Mouse (Mus musculus) MEL (cell line): ENCODE measurements at regions not wholly inside any gene's neighbourhood (a gene's known extent, or its start where the extent isn't known, plus 50 kb on each side); places are given as distances from the start of the nearest gene placed in this dataset.

Experiments used
- DNase-seq: peaks from one replicate; pipeline ENCODE4 v3.0.0; 2011; ENCODE audit warnings: low read depth, low spot score
- H3K27ac ChIP-seq: 2 replicates; pipeline ENCODE4 v1.5.1; 2012; ENCODE audit warnings: low read depth, mild to moderate bottlenecking, control low read depth, low read length, moderate library complexity; ENCODE audit not compliant: control insufficient read depth
- H3K27me3 ChIP-seq, 2 experiments: fragments of 150-350 bp in 1 of 2; sonication (generic) in 1 of 2; 2 replicates each; pipeline ENCODE4 v1.6.1; 2012; ENCODE audit warnings: low read length in 2 of 2, mild to moderate bottlenecking in 2 of 2, improper control_type of control experiment in 1 of 2, moderate library complexity in 1 of 2; ENCODE audit not compliant: insufficient read depth in 2 of 2, control insufficient read depth in 1 of 2
- H3K36me3 ChIP-seq, 2 experiments: 2 replicates each; pipeline ENCODE4 v1.6.1; 2012 to 2014; ENCODE audit warnings: low read length in 2 of 2, improper control_type of control experiment in 1 of 2, inconsistent platforms in 1 of 2, mild to moderate bottlenecking in 1 of 2; ENCODE audit not compliant: insufficient read depth in 2 of 2, control insufficient read depth in 1 of 2
- H3K4me1 ChIP-seq, 2 experiments: fragments of 150-350 bp in 1 of 2; sonication (generic) in 1 of 2; 2 replicates each; pipeline ENCODE4 v1.6.1; 2012; ENCODE audit warnings: low read length in 2 of 2, improper control_type of control experiment in 1 of 2, mild to moderate bottlenecking in 1 of 2; ENCODE audit not compliant: insufficient read depth in 2 of 2, control insufficient read depth in 1 of 2
- H3K4me3 ChIP-seq, 2 experiments: fragments of 150-350 bp in 1 of 2; sonication (generic) in 1 of 2; 2 replicates each; pipeline ENCODE4 v1.5.1; 2012; ENCODE audit warnings: low read depth in 2 of 2, low read length in 2 of 2, mild to moderate bottlenecking in 2 of 2, moderate library complexity in 2 of 2, control low read depth in 1 of 2, improper control_type of control experiment in 1 of 2; ENCODE audit not compliant: control insufficient read depth in 1 of 2, insufficient read depth in 1 of 2
- H3K79me2 ChIP-seq: 2 replicates; pipeline ENCODE4 v1.6.1; 2012; ENCODE audit warnings: mild to moderate bottlenecking, low read length, moderate library complexity; ENCODE audit not compliant: control insufficient read depth, poor library complexity, insufficient read depth
- H3K9ac ChIP-seq: 2 replicates; pipeline ENCODE4 v1.6.1; 2012; ENCODE audit warnings: low read depth, mild to moderate bottlenecking, control low read depth, low read length, moderate library complexity; ENCODE audit not compliant: control insufficient read depth, poor library complexity, severe bottlenecking
- H3K9me3 ChIP-seq: fragments of 150-350 bp; sonication (generic); replicated peaks from 2 replicates; pipeline ENCODE4 v1.6.1; 2012; ENCODE audit warnings: mild to moderate bottlenecking, low read length, improper control_type of control experiment, moderate library complexity; ENCODE audit not compliant: insufficient read depth
- BHLHE40 ChIP-seq: IDR thresholded peaks from 2 replicates; pipeline ENCODE4 v1.6.1; 2012; ENCODE audit warnings: low read depth, mild to moderate bottlenecking, inconsistent platforms, low read length, improper control_type of control experiment, borderline replicate concordance
- CTCF ChIP-seq, 3 experiments: IDR thresholded peaks in 2 of 3; conservative IDR thresholded peaks in 1 of 3; 2 replicates each; pipeline ENCODE4 v1.5.1; 2011 to 2012; ENCODE audit warnings: low read length in 3 of 3, low read depth in 2 of 3, mild to moderate bottlenecking in 2 of 3, improper control_type of control experiment in 1 of 3, inconsistent platforms in 1 of 3, mixed read lengths in 1 of 3, moderate library complexity in 1 of 3; ENCODE audit not compliant: control insufficient read depth in 1 of 3, insufficient read depth in 1 of 3, poor library complexity in 1 of 3, severe bottlenecking in 1 of 3
- E2F4 ChIP-seq: IDR thresholded peaks from 2 replicates; pipeline ENCODE4 v1.6.1; 2011; ENCODE audit warnings: low read depth, low read length, improper control_type of control experiment, borderline replicate concordance
- ETS1 ChIP-seq: IDR thresholded peaks from 2 replicates; pipeline ENCODE4 v1.6.1; 2012; ENCODE audit warnings: low read depth, mild to moderate bottlenecking, inconsistent platforms, low read length, improper control_type of control experiment, moderate library complexity
- GATA1 ChIP-seq: IDR thresholded peaks from 2 replicates; pipeline ENCODE4 v1.6.1; 2011; ENCODE audit warnings: low read depth, low read length, improper control_type of control experiment
- MAX ChIP-seq: IDR thresholded peaks from 2 replicates; pipeline ENCODE4 v1.6.1; 2011; ENCODE audit warnings: low read length, improper control_type of control experiment
- MAZ ChIP-seq: IDR thresholded peaks from 2 replicates; pipeline ENCODE4 v1.6.1; 2012; ENCODE audit warnings: low read depth, mild to moderate bottlenecking, inconsistent platforms, low read length, improper control_type of control experiment
- MEF2A ChIP-seq: IDR thresholded peaks from 2 replicates; pipeline ENCODE4 v1.6.1; 2014; ENCODE audit warnings: low read depth, mild to moderate bottlenecking, inconsistent platforms, low read length, improper control_type of control experiment; ENCODE audit not compliant: poor library complexity, insufficient replicate concordance, severe bottlenecking; ENCODE audit errors: extremely low read depth
- MXI1 ChIP-seq: IDR thresholded peaks from 2 replicates; pipeline ENCODE4 v1.6.1; 2011; ENCODE audit warnings: mild to moderate bottlenecking, low read depth, low read length, improper control_type of control experiment
- MYB ChIP-seq: IDR thresholded peaks from 2 replicates; pipeline ENCODE4 v1.6.1; 2011; ENCODE audit warnings: mild to moderate bottlenecking, low read depth, low read length, improper control_type of control experiment
- POLR2AphosphoS2 ChIP-seq: IDR thresholded peaks from 2 replicates; pipeline ENCODE4 v1.6.1; 2011; ENCODE audit warnings: low read length, improper control_type of control experiment
- POLR2AphosphoS5 ChIP-seq: IDR thresholded peaks from 2 replicates; pipeline ENCODE4 v1.6.1; 2012; ENCODE audit warnings: low read depth, borderline replicate concordance, mild to moderate bottlenecking, inconsistent platforms, low read length, moderate library complexity, mixed read lengths
- RAD21 ChIP-seq: IDR thresholded peaks from 2 replicates; pipeline ENCODE4 v1.6.1; 2011; ENCODE audit warnings: mild to moderate bottlenecking, low read depth, low read length, improper control_type of control experiment
- SIN3A ChIP-seq: IDR thresholded peaks from 2 replicates; pipeline ENCODE4 v1.6.1; 2012; ENCODE audit warnings: low read length, improper control_type of control experiment, inconsistent platforms
- SMC3 ChIP-seq: IDR thresholded peaks from 2 replicates; pipeline ENCODE4 v1.6.1; 2011; ENCODE audit warnings: low read depth, low read length, improper control_type of control experiment
- TAL1 ChIP-seq: IDR thresholded peaks from 2 replicates; pipeline ENCODE4 v1.6.1; 2012; ENCODE audit warnings: mild to moderate bottlenecking, inconsistent platforms, low read length, moderate library complexity, mixed read lengths
- TBP ChIP-seq: IDR thresholded peaks from 2 replicates; pipeline ENCODE4 v1.8.0; 2011; ENCODE audit warnings: low read depth, low read length, improper control_type of control experiment
- ZC3H11A ChIP-seq: IDR thresholded peaks from 2 replicates; pipeline ENCODE4 v1.6.1; 2012; ENCODE audit warnings: low read depth, mild to moderate bottlenecking, inconsistent platforms, low read length, improper control_type of control experiment
- ZMIZ1 ChIP-seq: IDR thresholded peaks from 2 replicates; pipeline ENCODE4 v1.6.1; 2012; ENCODE audit warnings: low read depth, mild to moderate bottlenecking, inconsistent platforms, low read length, improper control_type of control experiment, moderate library complexity

DNA sequence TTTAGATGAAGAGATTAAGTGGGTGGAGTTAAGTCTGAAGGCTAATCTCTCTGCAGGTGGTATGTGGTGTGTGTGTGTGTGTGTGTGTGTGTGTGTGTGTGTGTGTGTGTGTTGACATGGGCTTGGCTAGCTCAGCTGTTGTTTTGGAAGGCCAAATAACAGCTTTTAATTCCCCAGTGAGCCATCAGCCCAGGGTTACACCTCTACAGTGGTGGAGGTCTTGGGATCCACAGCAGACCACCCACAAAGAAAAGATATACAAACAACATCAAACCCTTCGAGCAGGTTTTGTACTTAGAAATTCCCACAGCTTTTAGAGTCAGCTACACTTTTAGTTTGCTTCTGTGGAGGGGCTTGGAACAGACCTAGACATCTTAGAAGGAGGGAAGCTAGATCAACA lies 89.2 kb downstream of the Cldn1 start (continued):
- no peak for TF ChIP-seq BHLHE40
- no peak for TF ChIP-seq MEF2A
- no peak for TF ChIP-seq MYB

DNA sequence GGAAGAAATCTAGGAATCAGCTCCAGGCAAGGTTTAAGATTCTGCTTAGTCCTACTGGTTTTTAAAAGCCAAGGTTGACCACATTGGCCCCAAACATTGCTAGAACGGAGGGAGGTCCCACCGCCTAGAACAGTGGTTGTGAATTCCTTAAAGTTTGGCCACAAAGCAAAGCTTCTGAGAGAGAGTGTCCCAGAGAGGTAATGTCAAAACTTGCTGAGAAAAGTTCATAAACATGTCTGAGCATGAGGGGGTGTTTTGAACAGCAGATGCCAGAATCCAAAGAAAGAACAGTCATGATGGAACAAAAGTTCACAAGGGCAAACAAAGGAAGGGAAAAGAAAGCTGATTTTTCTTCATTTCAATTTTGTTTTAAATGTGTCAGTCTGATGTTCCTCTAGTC lies 90.1 kb downstream of the Cldn1 start:
- H3K4me1 ChIP-seq, result no peaks in the 10 kb centered on the region
- no peaks in the 10 kb centered on the region for H3K79me2 ChIP-seq
- no peak for TF ChIP-seq CTCF (IDR thresholded peaks at IDR 0.05 in 2 of 3, conservative IDR thresholded peaks at IDR 0.05 in 1 of 3; ENCODE audit: control insufficient read depth in 1 of 3, insufficient read depth in 1 of 3, low read depth in 2 of 3, low read length in 3 of 3, poor library complexity in 1 of 3, severe bottlenecking in 1 of 3)
- TF ChIP-seq MXI1, result no peak
- TF ChIP-seq MAX, result no peak
- no peak for TF ChIP-seq BHLHE40
- no peak for TF ChIP-seq E2F4
- no peak for TF ChIP-seq MAZ
- no peak for TF ChIP-seq POLR2AphosphoS5
- TF ChIP-seq ETS1, result no peak
- TF ChIP-seq GATA1, result no peak
- no peak for TF ChIP-seq SMC3
- TF ChIP-seq RAD21, result no peak
- no peak for TF ChIP-seq SIN3A
- TF ChIP-seq TBP, result no peak
- no peak overlapping the region for H3K27ac ChIP-seq
- no peak overlapping the region for H3K4me3 ChIP-seq
- H3K9ac ChIP-seq, result no peak overlapping the region
- H3K27me3 ChIP-seq, result no peaks in the 10 kb centered on the region
- DNase-seq, result no peak
- no peaks in the 10 kb centered on the region for H3K36me3 ChIP-seq
- no peaks in the 10 kb centered on the region for H3K9me3 ChIP-seq

DNA sequence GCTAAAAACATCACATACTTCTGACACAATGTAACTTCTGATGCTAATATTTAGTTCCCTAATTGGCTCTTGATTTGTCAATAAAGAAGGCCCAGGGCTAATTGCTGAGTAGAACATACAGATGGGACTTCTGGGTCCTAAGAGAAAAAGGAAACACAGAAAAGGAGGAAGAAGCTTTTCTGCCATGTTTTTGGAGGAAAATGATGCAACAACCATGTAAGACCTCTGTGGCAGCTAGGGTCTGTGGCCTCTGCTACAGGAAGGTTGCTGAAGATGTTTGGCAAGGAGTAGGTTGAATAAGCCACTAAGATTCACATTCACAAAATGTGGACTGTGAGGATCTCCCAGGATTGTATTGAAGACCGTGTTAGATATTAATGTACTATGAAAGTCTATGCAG lies 94.9 kb downstream of the Cldn1 start:
- Histone ChIP-seq H3K79me2 (no peaks in the 10 kb centered on the region), H3K4me1 (no peaks in the 10 kb centered on the region), H3K36me3 (no peaks in the 10 kb centered on the region), H3K9ac (no peak overlapping the region)
- TF ChIP-seq POLR2AphosphoS2, result no peak
- TF ChIP-seq MXI1, result no peak
- no peak for TF ChIP-seq E2F4
- TF ChIP-seq TAL1, result no peak
- no peak for TF ChIP-seq MYB
- no peak for TF ChIP-seq MAZ
- TF ChIP-seq ZC3H11A, result no peak
- no peak for TF ChIP-seq ZMIZ1
- TF ChIP-seq, all 39 proteins: peak for 0
- H3K4me3 ChIP-seq, result no peak overlapping the region
- no peaks in the 10 kb centered on the region for H3K9me3 ChIP-seq
- peak; percentile 24 for DNase-seq
- H3K27me3 ChIP-seq, result no peaks in the 10 kb centered on the region
- H3K27ac ChIP-seq, result no peak overlapping the region
